In genomic region chr5:3596399-3596766, GRCm38 (mm10) we compare ENCODE assay signal across 8 mouse cellular contexts. TPM values are rescaled to one million over a fixed set of nuclear protein-coding genes. Genes with fewer than 3 reads are reported as not detected.
DNase-seq lines count a peak whose midpoint lies in the region; ATAC-seq lines count a peak whose summit lies in the region.

Gene Rbm48, minus strand, starts transcription at chr5:3596585.

- peaks cover 29% of the 10 kb centered on the region for H3K4me1 ChIP-seq in erythroblast, embryonic 14.5 days (ENCODE audit: control insufficient read depth)
- H3K4me1 ChIP-seq in heart, embryonic 11.5 days (ENCODE audit: control insufficient read depth, insufficient read depth, low read length): peaks cover 8% of the 10 kb centered on the region; the same call in 1 of the 2 replicates
- peaks cover 15% of the 10 kb centered on the region for H3K4me1 ChIP-seq in kidney, embryonic 16.5 days (ENCODE audit: insufficient read depth, low read length)

- WGBS in heart, embryonic 11.5 days (ENCODE audit: insufficient replicate concordance): under 1% methylated on average over 31 of the region's 31 CpGs
- WGBS in kidney, embryonic 16.5 days: under 1% methylated on average over 31 of the region's 31 CpGs

- H3K4me3 ChIP-seq in erythroblast, embryonic 14.5 days (replicated peaks): peak within 1 kb of the TSS; percentile 79
- peak within 1 kb of the TSS; percentile 85 for H3K4me3 ChIP-seq in heart, embryonic 11.5 days (ENCODE audit: low read depth, low read length)
- peak within 1 kb of the TSS; percentile 87 for H3K4me3 ChIP-seq in kidney, embryonic 16.5 days (ENCODE audit: low read length)

- peaks cover 23% of the 10 kb centered on the region for H3K36me3 ChIP-seq in erythroblast, embryonic 14.5 days (ENCODE audit: control insufficient read depth)
- H3K36me3 ChIP-seq in heart, embryonic 11.5 days (ENCODE audit: control insufficient read depth, insufficient read depth, low read length): peaks cover under 1% of the 10 kb centered on the region; the same call in 1 of the 2 replicates
- H3K36me3 ChIP-seq in kidney, embryonic 16.5 days (ENCODE audit: insufficient read depth, low read length): peaks cover 7% of the 10 kb centered on the region; the same call in 1 of the 2 replicates

- peak; percentile 86 for ATAC-seq in heart, embryonic 11.5 days (replicated peaks; ENCODE audit: insufficient number of reproducible peaks, low FRiP score, low TSS enrichment)
- ATAC-seq in kidney, embryonic 16.5 days (ENCODE audit: low FRiP score, low TSS enrichment): peak; percentile 87

- peak within 1 kb of the TSS; percentile 82 for H3K9ac ChIP-seq in heart, embryonic 11.5 days (ENCODE audit: low read depth, low read length)
- peak within 1 kb of the TSS; percentile 76 for H3K9ac ChIP-seq in kidney, embryonic 16.5 days (replicated peaks; ENCODE audit: low read length)

- H3K27me3 ChIP-seq in erythroblast, embryonic 14.5 days (ENCODE audit: control insufficient read depth): no peaks in the 10 kb centered on the region
- H3K27me3 ChIP-seq in heart, embryonic 11.5 days (ENCODE audit: control insufficient read depth, insufficient read depth, low read length): no peaks in the 10 kb centered on the region
- no peaks in the 10 kb centered on the region for H3K27me3 ChIP-seq in kidney, embryonic 16.5 days (ENCODE audit: insufficient read depth, low read length)

- peak within 1 kb of the TSS; percentile 72 for H3K4me2 ChIP-seq in heart, embryonic 11.5 days
- H3K4me2 ChIP-seq in kidney, embryonic 16.5 days (replicated peaks; ENCODE audit: low read depth, low read length): peak within 1 kb of the TSS; percentile 76

- H3K27ac ChIP-seq in heart, embryonic 11.5 days (ENCODE audit: low read depth, low read length): 0 out of 2 replicates have a peak within 1 kb of the TSS, but pooled peaks have one; percentile 31
- peak within 1 kb of the TSS; percentile 78 for H3K27ac ChIP-seq in kidney, embryonic 16.5 days (ENCODE audit: low read length)

- no peaks in the 10 kb centered on the region for H3K9me3 ChIP-seq in erythroblast, embryonic 14.5 days (ENCODE audit: control insufficient read depth, low read length)
- H3K9me3 ChIP-seq in heart, embryonic 11.5 days (replicated peaks; ENCODE audit: control insufficient read depth, low read length): no peaks in the 10 kb centered on the region
- H3K9me3 ChIP-seq in kidney, embryonic 16.5 days (ENCODE audit: low read length): no peaks in the 10 kb centered on the region

- DNase-seq in CD4-positive, CD25-positive, alpha-beta regulatory T cell, adult 2 months (ENCODE audit: low read depth, low spot score): peak; percentile 86
- DNase-seq in brain, embryonic 18.5 days (ENCODE audit: low read depth, low spot score): peak; percentile 67
- peak; percentile 81 for DNase-seq in liver
- DNase-seq in monocyte, adult 2 months (ENCODE audit: low read depth in 1 of 2, low spot score in 2 of 2): peak; percentile 30 to 61
- peak; percentile 80 to 83 for DNase-seq in spleen, postnatal 36 days (ENCODE audit: low spot score in 2 of 2)

RNA-seq across cellular contexts. Expression of gene Rbm48, which starts in this region (rescaled TPM):
- 0.25 and 0.75 TPM in 2 replicates for polyA plus RNA-seq in erythroblast, embryonic 14.5 days (2012)
- 10.5 and 10.7 TPM in 2 replicates for polyA plus RNA-seq in heart, embryonic 11.5 days (2014; fragmentation: Nextera tagmentation; extraction: Ambion mirVana)
- polyA plus RNA-seq in kidney, embryonic 16.5 days (2015; fragmentation: Nextera tagmentation; extraction: Ambion mirVana): 14.9 and 16.1 TPM in 2 replicates

Comparison
In these comparisons a context has a peak if more than half of its experiments do, and no peak if none do; other contexts are left out.
1. Peak in every context shown above with its lines: DNase-seq, ATAC-seq, H3K4me3 ChIP-seq and H3K27ac ChIP-seq.